Mouse (Mus musculus) Patski (cell line): ENCODE measurements around the gene Best1. TPM values are rescaled to one million over a fixed set of nuclear protein-coding genes. Genes with fewer than 3 reads are reported as not detected.
"Not testable (repeated sequence)": the region's sequence is repeated elsewhere in the genome, so short reads cannot be mapped to it uniquely, and the experiment has no call there.

Source experiments
- ATAC-seq: fragments of 100-300 bp; one replicate; pipeline ENCODE4 v1.8.0; 2021
- CTCF ChIA-PET: fragments of 350-600 bp; sonication (Branson Sonifier 250); formaldehyde crosslinking; loops from one replicate; lab custom pipeline; 2022; ENCODE audit warnings: inconsistent platforms; lab: Charles Lee
- POLR2A ChIA-PET: fragments of 350-600 bp; sonication (Branson Sonifier 250); formaldehyde crosslinking; loops from one replicate; lab custom pipeline; 2022; ENCODE audit warnings: antibody characterized with exemption, inconsistent platforms; lab: Charles Lee
- DNase-seq: peaks from one replicate; pipeline ENCODE4 v3.0.0-alpha.2; 2011; ENCODE audit warnings: low read depth, low spot score
- H3K27me3 ChIP-seq: fragments of 371-371 bp; one replicate; pipeline ENCODE4 v1.5.1; 2021
- CTCF ChIP-seq: fragments of 100-300 bp; IDR thresholded peaks from one replicate; pipeline ENCODE4 v1.5.1; 2021
- in situ Hi-C: fragments of 300-500 bp; cut with MboI; formaldehyde crosslinking; loops from 3 replicates; pipeline ENCODE4 v1.11.1; 2018; ENCODE audit warnings: low pct_unique_long_range_greater_than_20kb, mixed read lengths
- polyA plus RNA-seq: library from polyadenylated mRNA; unstranded; gene quantifications from one replicate; pipeline ENCODE4 v1.2.3, GENCODE M21; 2021

The Best1 gene
- polyA plus RNA-seq, 1 experiment from 2014 or later, result not detected

DNA sequence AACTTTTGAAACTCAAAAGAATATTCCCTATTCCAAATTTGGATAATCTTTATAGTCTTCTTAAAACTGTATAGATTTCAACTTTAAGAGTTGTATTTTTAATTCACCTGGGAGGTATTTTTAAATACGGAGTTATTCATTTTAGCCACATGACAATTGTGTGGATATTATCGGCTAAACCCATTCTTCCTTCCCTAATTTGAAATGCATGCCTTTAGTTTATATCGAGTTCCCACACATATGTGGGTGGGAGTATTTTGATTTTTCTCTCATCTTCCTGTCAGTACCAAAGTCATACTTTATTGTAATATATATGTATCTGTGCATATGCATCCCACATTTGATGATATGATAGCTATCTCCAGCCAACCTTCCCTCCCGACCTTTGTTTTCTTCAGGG is 21.2 kb downstream of the Best1 start, which contains the start of gene Fth1:
Gene Fth1, plus strand, starts transcription at position 341 of the 400 bp plus-strand sequence.
- ATAC-seq (no peak), DNase-seq (no peak)
- CTCF ChIA-PET, result interaction anchor here (1.2 to 4.7 kb wide), 3 partner anchors 10 to 68 kb away, joined by 4 to 19 read pairs (median 17); no protein-coding TSS in a partner anchor
- POLR2A ChIA-PET, result no interaction called here
- in situ Hi-C loops, result no loop called here
- H3K27me3 ChIP-seq, result no peaks in the 10 kb centered on the region
- no peak for TF ChIP-seq CTCF

DNA sequence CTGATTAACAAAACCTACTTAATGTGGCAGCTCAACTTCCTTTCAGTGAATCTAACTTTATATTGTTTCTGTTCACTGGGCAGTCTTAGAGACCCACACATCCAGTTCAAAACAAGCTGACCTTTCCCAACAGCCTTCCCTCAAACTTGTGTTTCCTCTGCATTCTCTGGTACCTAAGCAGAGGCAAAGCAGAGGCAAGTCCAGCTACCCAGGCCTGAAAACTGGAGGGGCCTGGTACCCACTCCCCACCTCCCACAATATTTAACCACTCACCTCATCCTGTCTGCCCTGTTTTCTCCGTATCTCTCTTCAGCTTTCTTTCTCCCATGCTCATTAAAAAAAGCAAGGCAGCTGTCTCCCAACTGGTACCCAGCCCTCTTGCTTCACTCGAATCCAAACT is 22.3 kb downstream of the Best1 start:
- ChIA-PET CTCF (interaction anchor here (0.7 to 4.3 kb wide), 9 partner anchors 10 to 67 kb away, joined by 3 to 17 read pairs (median 4); no protein-coding TSS in a partner anchor), POLR2A (interaction anchor here (0.6 kb wide), 1 partner anchor 121 kb away, joined by 5 read pairs; no protein-coding TSS in a partner anchor)
- TF ChIP-seq CTCF, result no peak
- in situ Hi-C loops, result no loop called here
- H3K27me3 ChIP-seq, result no peaks in the 10 kb centered on the region
- no peak for ATAC-seq
- DNase-seq, result no peak

DNA sequence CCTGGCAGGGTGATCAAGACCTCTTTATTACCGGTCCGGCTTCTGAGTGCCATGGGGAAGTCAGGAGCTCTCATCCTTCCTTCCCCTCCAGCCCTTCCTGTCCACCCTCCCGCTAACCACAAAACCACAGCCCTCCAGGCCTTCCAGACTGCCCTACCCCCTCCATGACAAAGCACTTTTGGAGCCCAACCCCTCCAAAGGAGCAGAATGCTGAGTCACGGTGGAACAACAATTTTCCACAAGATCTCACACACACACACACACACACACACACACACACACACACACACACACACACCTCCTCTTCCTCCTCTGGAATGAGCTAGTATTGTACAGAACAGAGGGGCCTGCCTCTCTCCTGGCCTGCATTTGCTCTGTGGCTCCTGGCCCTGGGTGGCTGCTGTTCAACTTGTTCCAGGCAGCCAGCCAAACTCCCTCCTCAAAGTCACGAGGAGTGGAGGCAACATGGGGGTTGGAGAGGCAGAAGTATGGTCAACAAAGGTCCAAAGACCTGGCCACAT is 22.9 kb downstream of the Best1 start:
- ChIA-PET POLR2A (interaction anchor here (0.6 to 1.3 kb wide), 2 partner anchors 10 to 121 kb away, joined by 3 to 5 read pairs; no protein-coding TSS in a partner anchor), CTCF (interaction anchor here (0.7 to 2.1 kb wide), 10 partner anchors 9 to 66 kb away, joined by 3 to 9 read pairs (median 4); no protein-coding TSS in a partner anchor)
- H3K27me3 ChIP-seq, result no peaks in the 10 kb centered on the region
- TF ChIP-seq CTCF, result no peak
- in situ Hi-C loops, result no loop called here
- DNase-seq (peak; percentile 78), ATAC-seq (peak; percentile 13)

DNA sequence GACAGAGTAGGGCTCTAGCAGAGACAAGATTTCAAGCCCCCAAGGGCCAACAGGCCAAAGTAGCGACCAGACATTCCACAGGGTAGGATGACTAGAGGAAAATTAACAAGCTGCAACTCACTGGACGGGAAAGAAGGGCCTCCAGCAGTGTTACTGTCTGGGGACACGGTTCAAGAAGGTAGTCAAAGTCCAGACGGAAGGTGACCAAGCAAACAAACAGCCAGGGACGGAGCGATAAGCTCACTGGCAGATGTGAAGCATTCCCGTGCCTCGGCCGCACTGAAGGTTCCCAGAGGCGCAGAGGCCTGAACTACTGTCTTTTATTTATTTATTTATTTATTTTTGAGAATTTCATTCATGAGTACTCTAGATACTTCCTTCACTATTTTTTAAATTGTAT is 24.3 kb downstream of the Best1 start:
- DNase-seq, result no peak
- ATAC-seq, result no peak
- TF ChIP-seq CTCF, result no peak
- in situ Hi-C loops, result no loop called here
- POLR2A ChIA-PET, result no interaction called here
- H3K27me3 ChIP-seq, result no peaks in the 10 kb centered on the region
- CTCF ChIA-PET, result interaction anchor here (0.9 to 1.9 kb wide), 6 partner anchors 8 to 56 kb away, joined by 3 to 9 read pairs (median 4); no protein-coding TSS in a partner anchor

DNA sequence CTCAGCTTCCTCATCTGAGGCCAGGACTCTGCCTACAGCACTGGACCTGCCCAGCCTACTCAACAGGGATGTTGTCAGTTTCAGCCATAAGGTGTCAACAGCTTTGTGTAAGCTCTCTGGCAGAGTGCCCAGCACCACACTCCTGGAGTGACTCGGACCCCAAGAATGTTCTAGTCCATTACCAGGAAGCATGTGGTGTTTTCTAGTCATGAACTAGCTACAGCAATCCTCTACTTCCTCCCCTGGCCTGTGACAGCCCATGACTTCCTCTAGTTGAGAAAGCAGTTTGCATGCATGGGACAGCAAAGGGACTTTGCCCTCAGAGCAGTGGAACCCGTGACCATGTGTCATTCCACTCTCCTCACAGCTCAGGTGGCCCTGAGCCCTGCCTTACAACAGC is 26.6 kb downstream of the Best1 start:
- peak; percentile 75 for ATAC-seq
- H3K27me3 ChIP-seq, POLR2A ChIA-PET, CTCF ChIA-PET, DNase-seq, in situ Hi-C loops: not testable (repeated sequence)

DNA sequence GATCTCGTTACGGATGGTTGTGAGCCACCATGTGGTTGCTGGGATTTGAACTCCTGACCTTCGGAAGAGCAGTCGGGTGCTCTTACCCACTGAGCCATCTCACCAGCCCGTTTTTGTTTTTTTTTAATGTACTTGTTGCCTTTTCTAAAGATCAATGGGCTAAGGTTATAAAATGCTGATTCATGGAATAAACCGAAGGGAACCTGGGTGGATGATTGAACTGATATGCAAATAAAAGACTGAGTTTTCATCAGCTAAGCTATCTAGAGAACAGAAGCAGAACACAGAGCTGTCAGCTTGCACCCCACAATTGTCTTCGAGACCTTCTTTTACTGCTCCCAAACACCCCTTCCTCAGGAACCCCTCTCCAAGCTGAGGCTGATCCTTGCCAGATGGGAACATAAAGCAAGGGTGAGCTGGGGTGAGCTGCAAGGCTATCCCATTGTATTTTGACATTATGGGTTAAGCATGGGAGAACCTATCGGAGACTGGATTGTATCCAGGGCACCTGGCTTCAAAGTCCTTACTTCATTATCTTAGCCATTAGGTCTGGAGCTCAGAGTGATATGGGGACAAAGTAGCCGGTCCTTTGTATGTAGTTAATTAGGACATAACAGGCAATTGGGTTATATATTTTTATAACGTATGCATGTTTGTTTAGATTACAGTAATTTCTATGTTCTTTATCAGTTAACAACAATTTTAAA is 33.2 kb downstream of the Best1 start:
- DNase-seq (no peak), ATAC-seq (no peak)
- CTCF ChIA-PET, result interaction anchor here (0.9 to 1.0 kb wide), 3 partner anchors 9 to 14 kb away, joined by 3 to 4 read pairs (median 4); no protein-coding TSS in a partner anchor
- H3K27me3 ChIP-seq, result no peaks in the 10 kb centered on the region
- in situ Hi-C loops, result no loop called here
- POLR2A ChIA-PET, result interaction anchor here (0.9 kb wide), 1 partner anchor 10 kb away, joined by 3 read pairs; no protein-coding TSS in a partner anchor
- no peak for TF ChIP-seq CTCF

DNA sequence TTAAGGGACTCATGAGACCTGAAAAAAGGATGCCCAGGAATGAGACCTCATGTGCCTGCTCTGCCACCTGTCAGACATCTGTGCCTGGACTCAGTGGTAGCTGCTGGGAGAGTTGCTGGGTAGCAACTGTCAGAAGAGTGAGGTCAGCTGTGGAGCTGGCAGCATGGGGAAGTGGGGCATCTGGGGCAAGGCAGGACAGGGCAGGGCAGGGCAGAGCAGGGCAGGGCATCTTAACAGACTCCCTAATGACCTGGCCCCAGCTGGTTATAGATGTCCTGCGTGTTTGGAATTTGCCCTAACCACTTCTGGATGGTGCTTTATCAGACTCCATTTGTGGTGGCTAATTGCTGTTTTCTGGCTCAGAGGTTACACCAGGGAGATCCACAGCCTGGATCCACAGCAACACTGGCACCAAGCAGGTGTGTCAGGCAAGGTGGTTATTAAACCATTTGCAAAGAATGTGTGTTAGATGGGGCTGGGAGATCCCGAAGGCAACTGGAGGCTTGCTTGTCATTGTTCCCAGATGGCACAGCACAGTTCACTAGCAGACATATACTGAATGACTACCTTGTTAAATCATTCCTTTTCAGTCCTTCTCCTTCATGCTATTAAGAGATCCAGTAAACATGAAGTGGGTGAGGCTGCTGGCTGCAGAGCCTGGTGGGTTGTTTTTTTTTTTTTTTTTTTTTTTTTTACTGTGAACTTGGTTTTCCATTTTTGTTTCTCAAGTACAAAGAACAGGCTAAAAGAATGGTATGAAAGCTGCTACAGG is 35.2 kb downstream of the Best1 start:
- peak; percentile 54 for ATAC-seq
- H3K27me3 ChIP-seq, result peaks cover 3% of the 10 kb centered on the region
- in situ Hi-C loops, result no loop called here
- POLR2A ChIA-PET, result no interaction called here
- DNase-seq, result no peak
- CTCF ChIA-PET, result interaction anchor here (1.7 kb wide), 1 partner anchor 25 kb away, joined by 5 read pairs; no protein-coding TSS in a partner anchor
- TF ChIP-seq CTCF, result no peak

DNA sequence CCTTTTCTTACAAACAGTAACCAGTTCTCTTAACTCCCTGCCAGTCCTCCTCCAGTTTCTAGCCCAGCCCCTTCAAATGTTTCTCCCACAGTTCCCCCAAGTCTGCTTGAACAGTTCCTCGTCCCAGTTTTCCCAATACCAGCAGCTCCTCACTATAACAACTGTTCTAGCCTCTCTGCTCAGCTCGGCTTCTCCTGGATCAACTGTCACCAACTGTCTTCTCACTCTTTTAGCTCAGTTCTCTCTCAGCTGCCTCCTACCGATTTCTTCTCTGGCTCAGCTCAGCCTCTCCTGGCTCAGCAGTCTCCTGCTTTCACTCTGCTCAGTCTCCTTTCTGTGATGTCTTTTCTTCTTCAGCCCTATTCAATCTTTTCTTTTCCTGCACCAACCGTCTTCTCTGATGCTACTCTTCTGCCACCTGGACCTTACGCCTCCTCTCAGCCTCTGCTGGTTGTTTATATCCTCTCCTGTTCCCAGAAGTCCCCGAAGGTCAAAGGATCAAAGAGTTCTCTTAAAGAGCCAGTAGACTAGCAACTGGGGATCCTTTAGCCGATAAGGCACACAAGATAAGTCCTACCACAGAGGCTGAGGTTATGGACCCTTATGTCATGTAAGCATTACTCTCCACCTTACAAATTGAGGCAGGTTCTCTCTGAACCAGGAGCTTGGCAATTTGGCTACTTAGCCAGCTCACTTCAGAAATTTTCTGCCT is 37.1 kb downstream of the Best1 start:
- in situ Hi-C loops, result no loop called here
- DNase-seq (no peak), ATAC-seq (no peak)
- CTCF ChIA-PET, result interaction anchor here (1.7 to 2.2 kb wide), 2 partner anchors 13 to 27 kb away, joined by 5 to 6 read pairs; no protein-coding TSS in a partner anchor
- POLR2A ChIA-PET, result no interaction called here
- peaks cover 3% of the 10 kb centered on the region for H3K27me3 ChIP-seq
- TF ChIP-seq CTCF, result no peak

DNA sequence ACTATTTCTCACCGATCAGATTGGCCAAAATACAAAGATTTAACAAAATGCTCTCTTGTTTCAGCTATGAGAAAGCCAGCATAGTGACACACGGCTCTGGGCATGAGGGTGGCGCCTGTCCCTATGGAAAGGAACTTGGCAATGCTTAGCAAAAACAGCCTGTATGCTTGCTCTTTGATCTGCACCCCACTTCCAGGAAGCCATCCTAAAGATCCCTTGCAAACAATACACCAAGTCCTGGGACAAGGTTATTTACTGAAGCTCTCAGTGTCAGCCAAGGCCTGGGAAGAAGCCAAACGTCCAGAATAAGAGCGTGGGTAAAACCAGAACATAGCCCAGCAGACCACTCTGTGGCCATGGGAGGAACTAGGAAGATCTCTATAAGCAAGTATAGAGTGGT is 40.7 kb downstream of the Best1 start:
- no peak for TF ChIP-seq CTCF
- POLR2A ChIA-PET, result no interaction called here

DNA sequence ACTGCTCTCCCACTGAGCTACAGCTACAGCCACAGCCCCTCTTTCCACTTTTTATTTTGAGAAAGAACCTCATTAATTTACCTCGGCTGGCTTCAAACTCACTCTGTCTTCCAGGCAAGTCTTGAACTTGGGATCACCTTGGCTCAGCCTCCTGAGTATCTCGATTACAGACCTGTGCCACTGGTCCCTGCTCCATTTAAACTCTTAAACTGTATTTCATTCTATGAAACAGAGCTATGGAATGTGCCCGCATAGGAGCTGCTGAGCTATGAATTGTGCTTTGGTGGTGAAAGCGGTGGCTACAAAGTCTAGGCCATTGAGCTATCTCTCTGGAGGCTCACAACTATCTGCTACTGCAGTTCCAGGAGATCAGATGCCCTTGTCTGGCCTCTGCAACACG is 43.5 kb downstream of the Best1 start:
- CTCF ChIA-PET, result interaction anchor here (0.9 to 1.6 kb wide), 4 partner anchors 9 to 19 kb away, joined by 3 to 5 read pairs (median 4); no protein-coding TSS in a partner anchor

More for the DNA sequence above, 40.7 kb downstream of the Best1 start:
- ATAC-seq (no peak), DNase-seq (no peak)
- H3K27me3 ChIP-seq, result peaks cover 3% of the 10 kb centered on the region
- in situ Hi-C loops, result no loop called here
- CTCF ChIA-PET, result no interaction called here

More for the DNA sequence above, 43.5 kb downstream of the Best1 start:
- no peak for TF ChIP-seq CTCF
- POLR2A ChIA-PET, result no interaction called here
- DNase-seq (no peak), ATAC-seq (no peak)
- in situ Hi-C loops, result no loop called here
- H3K27me3 ChIP-seq, result peaks cover 3% of the 10 kb centered on the region
